Mouse (Mus musculus) C2C12 (cell line): ENCODE measurements around the gene Sbf2.

Experiments used
- CEBPB ChIP-seq: IDR thresholded peaks from one replicate; pipeline ENCODE4 v1.6.1; 2011; ENCODE audit warnings: low read depth, mild to moderate bottlenecking, control low read depth, moderate library complexity
- CTCF ChIP-seq: IDR thresholded peaks from one replicate; pipeline ENCODE4 v1.5.1; 2011; ENCODE audit not compliant: control insufficient read depth, insufficient read depth, insufficient read length
- MAX ChIP-seq: IDR thresholded peaks from one replicate; pipeline ENCODE4 v1.6.1; 2011; ENCODE audit warnings: mild to moderate bottlenecking, control low read depth
- MYOD1 ChIP-seq: IDR thresholded peaks from one replicate; pipeline ENCODE4 v1.6.1; 2011; ENCODE audit warnings: low read depth; ENCODE audit not compliant: control insufficient read depth, insufficient read length
- MYOG ChIP-seq: IDR thresholded peaks from one replicate; pipeline ENCODE4 v1.6.1; 2011; ENCODE audit not compliant: control insufficient read depth, insufficient read length; ENCODE audit errors: extremely low read depth
- USF1 ChIP-seq: IDR thresholded peaks from one replicate; pipeline ENCODE4 v1.6.1; 2011; ENCODE audit warnings: low read depth, mild to moderate bottlenecking, control low read depth, moderate library complexity

- TF ChIP-seq CTCF (no peak), USF1 (no peak), MAX (no peak), MYOG (no peak), MYOD1 (no peak), CEBPB (no peak)
Measured at GRCm38 (mm10) chr7:110624067-110624466, 9.3 kb upstream of the Sbf2 start.
